Mouse (Mus musculus) left cerebral cortex, adult 2 months (tissue): Measurements from ENCODE around the gene P4hb. TPM values are rescaled to one million over a fixed set of nuclear protein-coding genes. Genes with fewer than 3 reads are reported as not detected.

Source experiments
- DNase-seq, 2 experiments: peaks; one replicate each; pipeline ENCODE4 v3.0.0; 2021 to 2022; ENCODE audit warnings: low spot score in 2 of 2, mixed read lengths in 1 of 2; ENCODE audit errors: extremely low spot score in 1 of 2
- H3K27ac ChIP-seq: fragments of 200-600 bp; 2 replicates; pipeline ENCODE4 v1.8.1; 2022
- H3K4me3 ChIP-seq: fragments of 200-600 bp; 2 replicates; pipeline ENCODE4 v1.8.1; 2022
- CTCF ChIP-seq: fragments of 200-600 bp; IDR thresholded peaks from 2 replicates; pipeline ENCODE4 v1.8.1; 2022; ENCODE audit warnings: antibody characterized with exemption, mild to moderate bottlenecking, moderate library complexity
- intact Hi-C: fragments of 180-260 bp; cut with DNase I; formaldehyde crosslinking; loops from one replicate; pipeline ENCODE4 v1.15.1; 2025
- total RNA-seq, 2 experiments: library from RNA; stranded (reverse); gene quantifications; 2 replicates each; pipeline ENCODE4 v1.2.3; 2021

Gene P4hb
- total RNA-seq, 2 experiments from 2014 or later = 114 to 120 TPM

DNA sequence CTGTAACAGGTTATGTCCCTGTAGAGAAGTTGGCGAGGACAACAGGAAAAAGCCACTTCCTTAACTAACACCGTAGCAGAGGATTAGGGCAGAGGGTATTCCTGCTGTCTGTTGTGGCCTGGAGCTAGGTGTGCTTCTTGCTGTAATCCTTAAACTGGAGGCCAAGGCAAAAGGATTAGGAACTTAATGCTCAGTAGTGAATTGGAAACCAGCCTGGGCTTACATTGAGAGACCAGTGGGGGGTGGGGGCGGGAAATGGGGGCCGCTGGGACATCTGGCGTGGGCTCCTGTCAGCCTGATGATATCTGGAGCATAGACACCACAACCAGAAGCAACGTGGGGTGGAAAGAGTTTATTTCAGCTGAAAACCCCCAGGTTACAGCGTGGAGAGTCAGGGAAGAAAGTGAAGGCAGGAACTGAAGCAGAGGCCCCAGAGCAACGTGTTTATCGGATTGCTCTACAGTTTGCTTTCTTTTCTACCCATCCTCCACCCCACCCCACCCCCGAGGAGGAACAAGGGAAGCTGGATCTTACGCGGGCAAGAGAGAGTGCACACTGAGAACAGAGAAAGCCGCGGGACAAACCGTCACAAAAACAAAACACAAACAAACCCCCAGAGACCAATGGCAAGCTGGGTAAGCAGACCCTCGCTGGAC is 62.5 kb downstream of the P4hb start:
- H3K4me3 ChIP-seq = no peak overlapping the region
- no peak overlapping the region for H3K27ac ChIP-seq
- no peak for TF ChIP-seq CTCF
- no peak for DNase-seq
- intact Hi-C loops = no loop called here

Other genes with a start within 250 kb of the P4hb start
- gene Actg1, start 224.7 kb downstream of the P4hb start, total RNA-seq = 1,000 to 10,000 TPM; 1,100 to 1,129 TPM
- gene Fscn2, start 211.7 kb downstream of the P4hb start, total RNA-seq = under 1 TPM in 1 of 2 experiments, not detected in 1; 0.25 TPM
- 10 to 100 TPM; 16.1 to 17.6 TPM for gene Faap100, start 194.5 kb downstream of the P4hb start, total RNA-seq
- gene Nploc4, start 135.5 kb downstream of the P4hb start, total RNA-seq = 10 to 100 TPM; 70.9 to 72.4 TPM
- gene Tspan10, start 130.6 kb downstream of the P4hb start, total RNA-seq = 1 to 10 TPM in 1 of 2 experiments, not detected in 1; 3.8 TPM
- 1 to 10 TPM in 1 of 2 experiments, under 1 TPM in 1; 0.45 to 1.1 TPM for gene Pde6g, start 119.8 kb downstream of the P4hb start, total RNA-seq
- gene Oxld1, start 115.2 kb downstream of the P4hb start, total RNA-seq = 10 to 100 TPM; 13.8 to 15.8 TPM
- 10 to 100 TPM; 28.4 to 28.5 TPM for gene Ccdc137, start 115.1 kb downstream of the P4hb start, total RNA-seq
- 10 to 100 TPM; 47.9 to 51.9 TPM for gene Arl16, start 105.6 kb downstream of the P4hb start, total RNA-seq
- 10 to 100 TPM; 66.1 to 68.3 TPM for gene Mrpl12, start 88.6 kb downstream of the P4hb start, total RNA-seq
- 10 to 100 TPM; 17.7 to 21.3 TPM for gene Slc25a10, start 81.4 kb downstream of the P4hb start, total RNA-seq
- gene Gcgr, start 42.6 kb downstream of the P4hb start, total RNA-seq = not detected
- 10 to 100 TPM; 68.3 to 83.2 TPM for gene Mcrip1, start 23.5 kb downstream of the P4hb start, total RNA-seq
- not detected for gene Ppp1r27, start 22.1 kb downstream of the P4hb start, total RNA-seq
- gene Arhgdia, start 8.4 kb upstream of the P4hb start, total RNA-seq = 100 to 1,000 TPM; 290 to 300 TPM
- gene Alyref, start 25.1 kb upstream of the P4hb start, total RNA-seq = 10 to 100 TPM; 56.4 to 64.1 TPM
- 10 to 100 TPM; 92.9 to 93.0 TPM for gene Anapc11, start 25.2 kb upstream of the P4hb start, total RNA-seq
- under 1 TPM in 1 of 2 experiments, not detected in 1; 0.95 TPM for gene Npb, start 35.2 kb upstream of the P4hb start, total RNA-seq
- 100 to 1,000 TPM; 133 to 140 TPM for gene Pcyt2, start 44.7 kb upstream of the P4hb start, total RNA-seq
- 10 to 100 TPM; 43.2 to 45.3 TPM for gene Sirt7, start 52.0 kb upstream of the P4hb start, total RNA-seq
- 100 to 1,000 TPM; 104 to 107 TPM for gene Mafg, start 60.3 kb upstream of the P4hb start, total RNA-seq
- gene Pycr1, start 70.5 kb upstream of the P4hb start, total RNA-seq = 1 to 10 TPM; 2.4 to 3.1 TPM
- 1 to 10 TPM; 6.9 to 8.8 TPM for gene Myadml2, start 74.9 kb upstream of the P4hb start, total RNA-seq
- gene Notum, start 87.9 kb upstream of the P4hb start, total RNA-seq = 1 to 10 TPM; 4.0 to 7.2 TPM
- gene Aspscr1, start 99.7 kb upstream of the P4hb start, total RNA-seq = 10 to 100 TPM; 47.4 to 54.9 TPM
- gene Cenpx, start 140.5 kb upstream of the P4hb start, total RNA-seq = 10 to 100 TPM; 18.9 to 21.3 TPM
- 10 to 100 TPM; 61.4 to 62.3 TPM for gene Lrrc45, start 140.7 kb upstream of the P4hb start, total RNA-seq
- 10 to 100 TPM; 34.0 to 39.6 TPM for gene Rac3, start 148.2 kb upstream of the P4hb start, total RNA-seq
- 1 to 10 TPM; 7.1 to 8.4 TPM for gene Dcxr, start 154.0 kb upstream of the P4hb start, total RNA-seq
- 1 to 10 TPM; 1.9 to 3.0 TPM for gene Cbr2, start 158.9 kb upstream of the P4hb start, total RNA-seq
- 10 to 100 TPM; 27.5 to 57.3 TPM for gene Hmga1b, start 189.5 kb upstream of the P4hb start, total RNA-seq
- gene Rfng, start 211.0 kb upstream of the P4hb start, total RNA-seq = 10 to 100 TPM; 60.7 to 63.2 TPM
- gene Gps1, start 211.0 kb upstream of the P4hb start, total RNA-seq = 100 to 1,000 TPM; 139 to 145 TPM
- gene Dus1l, start 223.2 kb upstream of the P4hb start, total RNA-seq = 10 to 100 TPM; 45.8 to 47.6 TPM